Mouse (Mus musculus) cerebellum, adult 2 months (tissue): ENCODE measurements around the gene Gbf1. TPM values are rescaled to one million over a fixed set of nuclear protein-coding genes. Genes with fewer than 3 reads are reported as not detected.

Experiments
- DNase-seq, 2 experiments: peaks; one replicate each; pipeline ENCODE4 v3.0.0; 2021
- H3K27ac ChIP-seq: fragments of 200-500 bp; 2 replicates; pipeline ENCODE4 v1.5.1; 2012; ENCODE audit warnings: low read length, control low read depth, inconsistent platforms; ENCODE audit not compliant: insufficient read depth
- H3K27me3 ChIP-seq: fragments of 200-500 bp; 2 replicates; pipeline ENCODE4 v1.6.1; 2012; ENCODE audit warnings: inconsistent platforms, mild to moderate bottlenecking, low read length, moderate library complexity; ENCODE audit not compliant: control insufficient read depth, insufficient read depth
- H3K4me1 ChIP-seq: fragments of 200-500 bp; 2 replicates; pipeline ENCODE4 v1.6.1; 2011; ENCODE audit warnings: low read length; ENCODE audit not compliant: control insufficient read depth, insufficient read depth
- H3K4me3 ChIP-seq: fragments of 200-500 bp; replicated peaks from 2 replicates; pipeline ENCODE3; 2011; ENCODE audit warnings: mild to moderate bottlenecking, low read depth, low read length, control low read depth; ENCODE audit not compliant: insufficient read depth
- CTCF ChIP-seq: fragments of 200-500 bp; IDR thresholded peaks from 2 replicates; pipeline ENCODE4 v1.5.1; 2011; ENCODE audit warnings: low read depth, mild to moderate bottlenecking, control low read depth, low read length, moderate library complexity, borderline replicate concordance; ENCODE audit not compliant: insufficient read depth
- POLR2A ChIP-seq: fragments of 200-500 bp; IDR thresholded peaks from 2 replicates; pipeline ENCODE4 v1.6.1; 2011; ENCODE audit warnings: low read length, control low read depth, borderline replicate concordance; ENCODE audit not compliant: insufficient read depth
- WGBS: fragments of 180-500 bp; shearing (Covaris S2); methylation state at CpG from one replicate; pipeline ENCODE4 v1.1.7; 2018; 5-methylcytosine and 5-hydroxymethylcytosine counted together
- polyA plus RNA-seq: library from polyadenylated mRNA; depleted of rRNA; stranded (reverse); fragments of >200 nt; gene quantifications from 2 replicates; pipeline ENCODE4 v1.2.3, GENCODE M21; 2012

The Gbf1 gene
- polyA plus RNA-seq, 1 experiment: 85.3 TPM

- WGBS: 11% methylated on average over 43 of the region's 43 CpGs
- H3K27me3 ChIP-seq: no peaks in the 10 kb centered on the region; the same call in 1 of the 2 replicates
- H3K4me3 ChIP-seq: peak overlapping the region; percentile 20
- TF ChIP-seq POLR2A (no peak), CTCF (no peak)
- no peak overlapping the region for H3K27ac ChIP-seq
- peak; percentile 38 to 41 for DNase-seq
- H3K4me1 ChIP-seq: peaks cover 8% of the 10 kb centered on the region; the same call in 1 of the 2 replicates
Observed at GRCm38 (mm10) chr19:46305432-46306267, 153.3 kb downstream of the Gbf1 start.

DNA sequence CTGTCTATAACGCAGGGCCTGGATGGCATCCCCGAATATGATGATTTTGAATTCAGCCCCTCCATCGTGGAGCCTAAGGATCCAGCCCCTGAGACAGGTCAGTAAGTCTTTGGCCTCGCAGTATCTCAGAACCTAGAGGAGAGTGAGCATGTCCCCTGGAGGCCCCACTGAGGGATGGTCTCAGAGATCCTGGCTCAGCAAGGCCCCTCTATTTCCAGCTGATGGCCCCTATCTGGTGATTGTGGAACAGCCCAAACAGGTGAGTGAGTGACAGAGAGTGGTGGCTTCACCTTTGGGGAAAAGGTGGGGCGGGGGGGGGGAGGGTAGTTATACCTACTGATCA is 153.9 kb downstream of the Gbf1 start:
- no peak for TF ChIP-seq CTCF
- TF ChIP-seq POLR2A: no peak
- H3K4me3 ChIP-seq: no peak overlapping the region
- no peak overlapping the region for H3K27ac ChIP-seq
- peaks cover 8% of the 10 kb centered on the region; the same call in 1 of the 2 replicates for H3K4me1 ChIP-seq
- WGBS: 78% methylated on average over 5 of the region's 5 CpGs
- H3K27me3 ChIP-seq: no peaks in the 10 kb centered on the region; the same call in 1 of the 2 replicates
- DNase-seq: no peak

- no peaks in the 10 kb centered on the region; the same call in 1 of the 2 replicates for H3K27me3 ChIP-seq
- H3K4me1 ChIP-seq: peaks cover 8% of the 10 kb centered on the region; the same call in 1 of the 2 replicates
- 90% methylated on average over 9 of the region's 9 CpGs for WGBS
- DNase-seq: no peak
- TF ChIP-seq CTCF: no peak
- TF ChIP-seq POLR2A: no peak
- no peak overlapping the region for H3K4me3 ChIP-seq
- no peak overlapping the region for H3K27ac ChIP-seq
Observed at GRCm38 (mm10) chr19:46306751-46307289, 154.5 kb downstream of the Gbf1 start.

GRCm38 (mm10) chr19:46307781-46308180 is 155.5 kb downstream of the Gbf1 start:
- WGBS: 92% methylated on average over 16 of the region's 16 CpGs
- TF ChIP-seq CTCF (no peak), POLR2A (no peak)
- no peak overlapping the region for H3K4me3 ChIP-seq
- H3K4me1 ChIP-seq: peaks cover 8% of the 10 kb centered on the region; the same call in 1 of the 2 replicates
- H3K27me3 ChIP-seq: no peaks in the 10 kb centered on the region; the same call in 1 of the 2 replicates
- H3K27ac ChIP-seq: no peak overlapping the region
- no peak for DNase-seq

GRCm38 (mm10) chr19:46308303-46308702 is 156.0 kb downstream of the Gbf1 start:
- 81% methylated on average over 16 of the region's 16 CpGs for WGBS
- H3K27me3 ChIP-seq: no peaks in the 10 kb centered on the region; the same call in 1 of the 2 replicates
- peaks cover 8% of the 10 kb centered on the region; the same call in 1 of the 2 replicates for H3K4me1 ChIP-seq
- peak; percentile 16 to 27 for DNase-seq
- TF ChIP-seq CTCF (no peak), POLR2A (no peak)
- H3K27ac ChIP-seq: no peak overlapping the region
- no peak overlapping the region for H3K4me3 ChIP-seq

- peak; percentile 69 for TF ChIP-seq POLR2A
- peak; percentile 95 for TF ChIP-seq CTCF
- Histone ChIP-seq H3K27ac (peak overlapping the region; percentile 17; the same call in 1 of the 2 replicates), H3K27me3 (no peaks in the 10 kb centered on the region; the same call in 1 of the 2 replicates), H3K4me3 (peak overlapping the region; percentile 42), H3K4me1 (peaks cover 8% of the 10 kb centered on the region; the same call in 1 of the 2 replicates)
- 2% methylated on average over 47 of the region's 47 CpGs for WGBS
- peak; percentile 85 to 91 for DNase-seq
Observed at GRCm38 (mm10) chr19:46308706-46309435, 156.6 kb downstream of the Gbf1 start.

DNA sequence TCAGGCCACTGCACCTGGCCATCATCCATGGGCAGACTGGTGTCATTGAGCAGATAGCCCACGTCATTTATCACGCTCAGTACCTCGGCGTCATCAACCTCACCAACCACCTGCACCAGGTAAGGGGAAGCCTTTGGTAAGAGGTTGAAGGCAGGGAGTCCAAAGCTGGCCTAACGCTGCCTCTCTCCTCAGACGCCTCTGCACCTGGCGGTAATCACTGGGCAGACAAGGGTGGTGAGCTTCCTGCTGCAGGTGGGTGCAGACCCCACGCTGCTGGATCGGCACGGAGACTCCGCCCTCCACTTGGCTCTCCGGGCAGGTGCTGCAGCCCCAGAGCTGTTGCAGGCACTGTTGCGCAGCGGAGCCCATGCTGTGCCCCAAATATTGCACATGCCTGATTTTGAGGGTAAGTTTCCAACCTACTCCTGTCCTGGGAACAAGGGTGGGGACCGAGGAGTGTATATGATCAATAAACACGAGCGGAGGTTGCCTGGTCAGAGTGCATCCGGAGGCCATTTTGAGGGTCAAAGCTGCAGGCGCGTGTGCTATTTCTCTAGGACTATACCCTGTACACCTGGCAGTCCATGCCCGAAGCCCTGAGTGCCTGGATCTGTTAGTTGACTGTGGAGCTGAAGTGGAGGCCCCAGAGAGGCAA is 157.5 kb downstream of the Gbf1 start:
- Histone ChIP-seq H3K27me3 (no peaks in the 10 kb centered on the region; the same call in 1 of the 2 replicates), H3K4me3 (no peak overlapping the region), H3K27ac (no peak overlapping the region), H3K4me1 (peaks cover 7% of the 10 kb centered on the region; the same call in 1 of the 2 replicates)
- peak; percentile 31 to 41 for DNase-seq
- WGBS: 76% methylated on average over 21 of the region's 21 CpGs
- TF ChIP-seq CTCF: no peak
- no peak for TF ChIP-seq POLR2A
